Mouse (Mus musculus): ENCODE measurements around the gene Vmn2r3.
"Not testable (repeated sequence)": the region's sequence is repeated elsewhere in the genome, so short reads cannot be mapped to it uniquely, and the experiment has no call there.

The Vmn2r3 gene

DNA sequence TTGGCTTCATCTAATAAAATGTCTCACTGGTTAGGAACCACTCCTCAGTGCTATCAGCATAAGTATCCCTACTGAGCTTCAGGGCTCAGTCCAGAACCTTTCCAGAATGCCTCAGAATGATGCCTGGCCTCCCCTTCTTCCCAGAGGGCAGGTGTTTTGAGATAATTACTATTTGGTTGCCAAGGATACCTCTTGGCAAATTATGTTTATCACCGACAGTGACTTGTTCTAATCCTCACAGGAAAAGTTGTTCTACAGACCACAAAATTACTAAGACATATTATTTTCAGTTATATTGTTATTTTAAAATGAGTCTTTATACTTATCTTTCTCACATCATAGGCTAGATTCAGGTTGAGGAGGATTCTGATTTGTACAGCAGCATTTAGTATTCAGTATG is at the start of gene Vmn2r3:
Gene Vmn2r3, minus strand, starts transcription at position 101 of the 400 bp plus-strand sequence.
- DNase-seq (ENCODE audit: low read depth, low spot score): no peak

DNA sequence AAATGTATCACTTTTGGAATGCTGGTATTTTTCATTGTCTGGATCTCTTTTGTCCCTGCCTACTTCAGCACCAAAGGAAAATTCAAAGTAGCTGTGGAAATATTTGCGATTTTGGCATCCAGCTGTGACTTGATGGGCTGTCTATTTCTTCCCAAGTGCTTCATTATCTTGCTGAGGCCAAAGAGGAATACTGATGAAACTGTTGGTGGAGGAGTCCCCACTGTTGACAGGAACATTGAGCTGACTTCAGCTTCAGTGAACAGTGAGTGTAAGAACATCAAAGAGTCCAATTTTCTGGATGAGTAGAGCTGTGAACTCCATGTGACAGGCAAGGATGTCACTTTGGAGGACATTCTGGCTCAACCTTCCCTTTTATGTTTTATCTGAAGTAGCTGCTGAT is 43.0 kb upstream of the Vmn2r3 start:
- DNase-seq (ENCODE audit: low read depth, low spot score): no peak

DNA sequence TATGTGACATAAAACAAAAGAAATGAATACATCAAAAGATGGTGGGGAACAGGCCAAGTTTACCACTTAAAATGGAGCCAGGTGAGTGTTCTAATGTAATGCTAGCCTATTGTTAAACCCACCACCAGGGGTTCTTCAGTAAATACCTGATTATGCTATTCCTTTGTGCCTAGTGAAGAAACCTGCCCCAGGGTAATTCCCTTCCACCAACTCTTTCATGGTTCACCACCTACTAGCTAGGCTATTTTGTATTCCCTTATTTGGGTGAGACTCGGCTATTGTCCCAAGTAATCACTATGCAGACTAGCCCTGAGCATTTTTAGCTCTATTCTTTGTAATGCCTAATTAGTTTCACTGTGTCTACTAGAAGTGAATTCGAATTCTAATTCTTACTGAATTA is 32.3 kb upstream of the Vmn2r3 start:
- DNase-seq (ENCODE audit: low read depth, low spot score): no peak

DNA sequence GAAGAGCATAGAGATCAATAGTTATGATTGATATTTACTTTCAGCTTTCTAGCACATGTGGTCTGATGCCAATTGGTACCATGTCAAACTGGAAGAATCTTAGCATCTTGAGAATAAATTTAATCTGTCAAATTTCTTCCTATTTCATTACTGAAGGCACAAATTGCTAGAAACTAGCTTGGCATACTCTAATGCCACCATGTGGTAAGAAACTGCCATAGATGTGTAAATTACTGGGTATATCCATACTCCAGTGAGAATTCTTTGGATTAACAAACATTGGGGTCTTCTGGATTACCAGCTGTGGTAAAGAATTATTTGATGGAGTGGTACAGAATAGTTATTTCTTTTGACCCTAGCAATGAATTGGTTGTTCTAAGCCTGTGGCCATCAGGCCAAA is 17.3 kb upstream of the Vmn2r3 start:
- no peak for DNase-seq (ENCODE audit: low read depth, low spot score)

DNA sequence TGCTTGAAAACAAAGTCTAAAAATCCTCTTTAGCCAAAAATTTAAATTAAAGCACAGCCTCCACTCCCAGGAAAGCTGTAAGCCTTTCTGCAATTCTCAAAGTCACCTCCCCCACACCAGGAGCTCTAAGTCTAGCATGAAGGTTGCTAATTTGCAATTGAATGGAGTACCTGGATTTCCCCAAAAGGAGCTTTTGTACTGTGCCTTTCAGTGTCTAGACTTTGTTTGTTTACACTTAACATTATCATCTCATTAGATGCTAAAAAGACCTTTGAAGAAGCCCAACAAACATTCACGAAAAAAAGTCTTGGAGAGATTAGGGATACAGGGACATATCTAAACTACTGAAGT is 23.8 kb downstream of the Vmn2r3 start:
- no peak for DNase-seq (ENCODE audit: low read depth, low spot score)

DNA sequence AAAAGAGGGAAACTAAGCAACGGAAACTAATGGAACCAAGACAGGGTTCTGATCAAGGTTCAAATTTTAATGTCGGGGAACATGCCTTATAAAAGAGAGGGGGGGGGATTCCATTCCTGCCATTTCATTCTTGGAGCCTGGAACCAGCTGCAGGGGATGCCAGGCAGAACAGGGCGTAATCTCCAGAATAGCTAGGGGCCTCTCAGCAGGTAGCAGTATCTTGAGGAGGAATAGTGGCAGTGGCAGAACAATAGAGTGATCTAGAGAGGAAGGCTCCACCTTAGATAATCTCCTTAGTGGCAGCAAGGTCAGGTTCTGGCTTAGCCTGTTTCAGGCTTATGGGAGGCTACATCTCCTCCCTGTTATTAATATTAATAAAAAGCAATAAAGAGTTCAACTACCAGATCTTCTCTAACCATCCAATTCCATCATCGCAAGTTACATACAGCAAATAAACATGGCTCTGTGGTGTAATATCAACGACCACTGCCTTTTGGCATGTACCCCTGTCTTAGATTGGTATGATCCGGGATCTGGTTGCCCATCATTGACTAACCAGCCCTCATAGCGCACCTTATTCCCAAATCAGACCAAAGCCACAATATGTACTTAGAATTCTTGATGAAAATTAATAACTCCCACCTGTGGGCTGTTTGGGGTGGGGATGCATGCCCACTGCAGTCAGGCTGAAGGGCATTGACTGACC is 24.3 kb downstream of the Vmn2r3 start:
- not testable (repeated sequence) for DNase-seq (ENCODE audit: low read depth, low spot score)

DNA sequence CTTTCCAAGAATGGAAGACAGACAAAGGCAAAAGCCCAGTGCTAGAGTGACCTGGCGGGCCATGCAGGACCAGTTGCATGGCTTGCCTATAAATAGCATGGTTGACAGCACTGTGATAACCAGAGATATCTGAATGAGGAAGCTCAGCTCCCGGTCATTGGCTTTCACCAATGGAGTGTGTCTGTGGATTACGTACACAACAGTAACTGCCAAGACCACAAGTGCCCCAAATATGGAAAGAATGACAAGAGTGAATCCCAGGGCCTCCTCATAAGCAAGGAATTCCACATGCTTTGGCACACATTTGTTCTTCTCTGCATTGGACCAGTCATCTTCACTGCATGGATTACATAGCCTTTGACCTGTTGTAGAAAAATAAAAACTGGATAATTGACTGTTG is 29.9 kb downstream of the Vmn2r3 start:
- DNase-seq (ENCODE audit: low read depth, low spot score): no peak

DNA sequence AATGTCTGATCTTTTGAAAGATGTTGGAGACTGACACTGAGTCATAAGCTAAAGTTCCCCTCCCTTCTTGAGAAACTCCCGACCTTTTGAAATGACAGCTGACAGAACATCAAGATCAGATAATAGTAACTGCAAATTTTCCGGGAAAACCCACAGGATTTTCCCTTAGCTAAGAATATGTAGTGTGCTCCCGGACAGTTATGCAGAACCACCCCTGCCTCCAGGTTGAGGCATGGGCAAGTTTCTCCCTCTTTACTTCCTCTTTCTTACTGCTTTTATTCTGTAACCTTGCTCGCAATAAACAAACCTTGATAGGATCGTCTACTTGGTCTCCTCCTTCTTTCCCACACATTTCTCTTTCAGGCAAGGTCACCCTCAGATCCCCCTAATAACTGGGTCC is 37.9 kb downstream of the Vmn2r3 start:
- no peak for DNase-seq (ENCODE audit: low read depth, low spot score)

DNA sequence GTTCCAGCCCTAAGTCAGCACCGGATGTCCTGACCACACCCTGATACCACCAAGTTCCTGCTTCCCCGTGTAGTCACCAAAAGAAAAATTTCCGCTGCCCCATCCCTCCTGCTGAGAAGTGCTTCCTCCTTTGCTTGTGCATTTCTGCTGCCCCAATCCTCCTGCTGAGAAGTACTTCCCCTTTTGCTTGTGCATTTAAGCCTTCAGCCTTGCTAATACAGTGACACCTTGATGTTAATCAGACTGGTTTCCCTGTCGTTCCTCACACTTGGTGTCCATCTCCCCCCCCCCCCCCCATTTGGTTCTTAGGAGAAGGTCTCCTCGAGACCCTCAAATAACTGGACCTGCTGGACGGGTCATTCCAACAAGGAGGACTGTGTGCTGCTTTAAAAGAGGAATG is 39.0 kb downstream of the Vmn2r3 start:
- not testable (repeated sequence) for DNase-seq (ENCODE audit: low read depth, low spot score)

DNA sequence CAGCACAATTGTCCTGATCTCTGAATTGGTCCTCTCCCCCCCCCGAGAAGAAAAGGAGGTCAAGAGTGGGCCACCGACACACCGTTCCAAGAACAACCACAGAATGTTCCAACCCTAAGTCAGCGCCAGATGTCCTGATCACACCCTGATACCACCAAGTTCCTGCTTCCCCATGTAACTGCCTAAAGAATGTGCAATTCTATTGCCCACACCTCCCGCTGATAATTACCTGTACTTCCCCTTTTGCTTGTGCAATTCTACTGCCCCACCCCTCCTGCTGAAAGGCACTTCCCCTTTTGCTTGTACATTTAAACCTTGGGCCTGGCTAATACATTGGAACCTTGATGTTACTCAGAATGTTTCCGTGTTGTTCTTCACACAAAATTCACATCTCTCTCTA is 54.0 kb downstream of the Vmn2r3 start:
- not testable (repeated sequence) for DNase-seq (ENCODE audit: low read depth, low spot score)

DNA sequence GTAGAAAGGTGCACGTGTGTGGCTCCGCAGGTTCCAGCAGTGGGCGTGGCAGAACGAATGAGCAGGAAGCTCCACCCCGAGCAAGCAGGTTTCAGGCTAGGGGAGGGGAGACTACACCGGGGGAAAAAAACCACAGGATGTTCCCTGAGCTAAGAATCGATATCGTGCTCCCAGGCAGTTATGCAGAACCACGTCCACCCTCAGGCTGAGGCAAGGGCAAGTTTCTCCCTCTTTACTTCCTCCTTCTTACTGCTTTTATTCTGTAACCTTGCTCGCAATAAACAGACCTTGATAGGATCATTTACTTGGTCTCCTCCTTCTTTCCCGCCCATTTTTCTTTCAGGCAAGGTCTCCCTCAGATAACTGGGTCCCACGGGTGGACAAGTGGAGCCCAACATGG is 55.9 kb downstream of the Vmn2r3 start:
- not testable (repeated sequence) for DNase-seq (ENCODE audit: low read depth, low spot score)

DNA sequence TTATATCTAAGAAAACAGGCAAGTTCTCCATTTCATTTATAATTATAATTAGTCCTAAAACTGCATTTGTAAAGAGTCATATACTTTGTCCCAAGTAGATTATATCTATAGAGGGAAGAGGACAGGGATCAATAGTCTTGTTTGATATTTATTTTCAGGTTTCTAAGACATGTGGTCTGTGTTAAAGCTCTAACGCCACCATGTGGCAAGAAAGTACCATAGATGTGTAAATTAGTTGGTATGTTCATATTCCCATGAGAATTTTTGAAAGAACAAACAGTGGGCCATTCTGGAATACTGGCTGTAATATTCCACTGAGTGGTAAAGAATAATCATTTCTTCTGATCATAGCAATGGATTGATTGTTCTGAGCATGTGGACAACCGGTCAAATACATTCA is 62.3 kb downstream of the Vmn2r3 start:
- DNase-seq (ENCODE audit: low read depth, low spot score): no peak

Measured in retina, postnatal 7 days (tissue).